In genomic region chr2:125031111-125031510, GRCm38 (mm10) we compare ENCODE assay signal across 13 mouse cellular contexts. TPM values are rescaled to one million over a fixed set of nuclear protein-coding genes. Genes with fewer than 3 reads are reported as not detected.
DNase-seq lines count a peak whose midpoint lies in the region; ATAC-seq and TF ChIP-seq lines count a peak whose summit lies in the region.
"Had no signal": no experiment of that assay in that cellular context is flagged by ENCODE, and none has a peak within 500 bp of the region (broad histone marks: within the 10 kb centered on the region; RNA-seq: fewer than 3 reads in every experiment).

No protein-coding gene starts in this region.

- peak; percentile 5 for DNase-seq in gastrocnemius, postnatal 14 days
- no peak for DNase-seq in gastrocnemius, adult 2 months
- peak; percentile 49 for DNase-seq in midbrain, postnatal 0 days (ENCODE audit: low spot score)
- no peak for DNase-seq in midbrain, embryonic 11.5 days (ENCODE audit: low spot score, missing footprints)
- DNase-seq in cerebellum, postnatal 25 days: peak; percentile 73 to 77
- peak; percentile 72 for DNase-seq in lung, postnatal 36 days
- DNase-seq in liver: no peak
- DNase-seq in right cerebral cortex, postnatal 10 days (ENCODE audit: low spot score in 2 of 2): no peak
- DNase-seq: thymus, adult 2 months had no signal

- no peaks in the 10 kb centered on the region for H3K36me3 ChIP-seq in midbrain, postnatal 0 days (ENCODE audit: insufficient read depth, low read length)
- no peaks in the 10 kb centered on the region for H3K36me3 ChIP-seq in midbrain, embryonic 11.5 days (ENCODE audit: control insufficient read depth, insufficient read depth, low read length)
- H3K36me3 ChIP-seq: heart, embryonic 15.5 days; limb, embryonic 12.5 days; midbrain, embryonic 12.5 days had no signal

- no peak overlapping the region for H3K27ac ChIP-seq in gastrocnemius, adult 2 months
- H3K27ac ChIP-seq in midbrain, postnatal 0 days (ENCODE audit: low read depth, low read length): no peak overlapping the region
- no peak overlapping the region for H3K27ac ChIP-seq in midbrain, embryonic 11.5 days (ENCODE audit: low read depth, low read length)
- H3K27ac ChIP-seq: heart, embryonic 15.5 days; limb, embryonic 12.5 days; midbrain, embryonic 12.5 days had no signal

- no peak for TF ChIP-seq CTCF in gastrocnemius, adult 2 months (IDR thresholded peaks at IDR 0.05)
- TF ChIP-seq CTCF in midbrain, postnatal 0 days (IDR thresholded peaks at IDR 0.05): no peak

- intact Hi-C loops in gastrocnemius, postnatal 14 days (cut with DNase I; ENCODE audit: low total_unique reads): no loop called here
- intact Hi-C loops in gastrocnemius, adult 2 months (cut with DNase I): loop anchor here (10.0 kb wide), 1 partner anchor 154 kb away; no protein-coding TSS in a partner anchor

- no peaks in the 10 kb centered on the region for H3K27me3 ChIP-seq in midbrain, postnatal 0 days (ENCODE audit: insufficient read depth, low read length)
- no peaks in the 10 kb centered on the region for H3K27me3 ChIP-seq in midbrain, embryonic 11.5 days (ENCODE audit: control insufficient read depth, insufficient read depth, low read length)
- H3K27me3 ChIP-seq: heart, embryonic 15.5 days; limb, embryonic 12.5 days; midbrain, embryonic 12.5 days had no signal

- H3K4me1 ChIP-seq in midbrain, postnatal 0 days (ENCODE audit: insufficient read depth, low read length): 0 out of 2 replicates have a peak, but pooled peaks cover 3% of the 10 kb centered on the region
- H3K4me1 ChIP-seq in midbrain, embryonic 11.5 days (ENCODE audit: control insufficient read depth, insufficient read depth, low read length): no peaks in the 10 kb centered on the region
- H3K4me1 ChIP-seq: midbrain, embryonic 12.5 days had no signal

- no peak overlapping the region for H3K9ac ChIP-seq in midbrain, postnatal 0 days (replicated peaks; ENCODE audit: low read length, poor library complexity, severe bottlenecking)
- no peak overlapping the region for H3K9ac ChIP-seq in midbrain, embryonic 11.5 days (ENCODE audit: low read length)
- H3K9ac ChIP-seq: heart, embryonic 15.5 days; limb, embryonic 12.5 days; midbrain, embryonic 12.5 days had no signal

- 58% methylated on average over 8 of the region's 8 CpGs for WGBS in midbrain, postnatal 0 days
- 78% methylated on average over 8 of the region's 8 CpGs for WGBS in midbrain, embryonic 11.5 days

- no peak overlapping the region for H3K4me3 ChIP-seq in gastrocnemius, adult 2 months
- H3K4me3 ChIP-seq in midbrain, postnatal 0 days (ENCODE audit: low read depth, low read length): no peak overlapping the region
- H3K4me3 ChIP-seq in midbrain, embryonic 11.5 days (ENCODE audit: low read depth, low read length): no peak overlapping the region
- H3K4me3 ChIP-seq: heart, embryonic 15.5 days; limb, embryonic 12.5 days; midbrain, embryonic 12.5 days had no signal

- no peaks in the 10 kb centered on the region for H3K9me3 ChIP-seq in midbrain, postnatal 0 days (ENCODE audit: low read length)
- no peaks in the 10 kb centered on the region for H3K9me3 ChIP-seq in midbrain, embryonic 11.5 days (ENCODE audit: control insufficient read depth, low read length)
- H3K9me3 ChIP-seq: heart, embryonic 15.5 days; limb, embryonic 12.5 days; midbrain, embryonic 12.5 days had no signal

- no peak overlapping the region for H3K4me2 ChIP-seq in midbrain, postnatal 0 days (ENCODE audit: low read depth, low read length, poor library complexity, severe bottlenecking)
- no peak overlapping the region for H3K4me2 ChIP-seq in midbrain, embryonic 11.5 days
- H3K4me2 ChIP-seq: heart, embryonic 15.5 days; limb, embryonic 12.5 days; midbrain, embryonic 12.5 days had no signal

- no peak for ATAC-seq in midbrain, postnatal 0 days (ENCODE audit: low FRiP score)
- ATAC-seq in midbrain, embryonic 11.5 days (ENCODE audit: low FRiP score): no peak

RNA-seq across cellular contexts. Expression of gene Slc24a5, which starts 36.8 kb away (rescaled TPM):
- total RNA-seq in gastrocnemius, postnatal 14 days (2021): not detected
- not detected for total RNA-seq in gastrocnemius, adult 2 months (2021)
- 0.14 and 1.4 TPM in 2 replicates for total RNA-seq in midbrain, postnatal 0 days (2014; rRNA removed)
- polyA plus RNA-seq in midbrain, postnatal 0 days (2015; fragmentation: Nextera tagmentation; extraction: Ambion mirVana): 4.7 and 5.0 TPM in 2 replicates
- 5.0 and 5.3 TPM in 2 replicates for polyA plus RNA-seq in midbrain, embryonic 11.5 days (2014; fragmentation: Nextera tagmentation; extraction: Ambion mirVana)
- total RNA-seq: gastrocnemius, adult 8-10 months had no signal
- polyA plus RNA-seq: thymus, adult 2 months had no signal

Comparison
In these comparisons a context has a peak if more than half of its experiments do, and no peak if none do; other contexts are left out.
1. DNase-seq: peak in gastrocnemius, postnatal 14 days (single experiment), midbrain, postnatal 0 days (single experiment), cerebellum, postnatal 25 days (2 of 2) and lung, postnatal 36 days (single experiment); none in gastrocnemius, adult 2 months (single experiment), midbrain, embryonic 11.5 days (single experiment), liver (single experiment) and right cerebral cortex, postnatal 10 days (0 of 2).